Mouse (Mus musculus): Measurements from ENCODE around the gene Cops6. TPM values are rescaled to one million over a fixed set of nuclear protein-coding genes. Genes with fewer than 3 reads are reported as not detected.

The Cops6 gene
- polyA plus RNA-seq, 3 experiments from 2014 or later, result 199 to 212 (median 207) TPM

- peak; percentile 89 for ATAC-seq
Observed at GRCm38 (mm10) chr5:138187661-138188306, 26.9 kb downstream of the Cops6 start.

GRCm38 (mm10) chr5:138193771-138194727 lies 33.2 kb downstream of the Cops6 start, which contains the start of gene Mblac1:
Gene Mblac1, plus strand, starts transcription at chr5:138194314.
- peak; percentile 66 for ATAC-seq

- ATAC-seq, result peak; percentile 39
Observed at GRCm38 (mm10) chr5:138194755-138195345, 34.0 kb downstream of the Cops6 start.

- ATAC-seq, result no peak
Observed at GRCm38 (mm10) chr5:138195463-138195862, 34.6 kb downstream of the Cops6 start.

GRCm38 (mm10) chr5:138199576-138199975 lies 38.7 kb downstream of the Cops6 start:
- no peak for ATAC-seq

GRCm38 (mm10) chr5:138202086-138202485 lies 41.2 kb downstream of the Cops6 start:
- ATAC-seq, result no peak

GRCm38 (mm10) chr5:138207253-138207652 lies 46.4 kb downstream of the Cops6 start:
- no peak for ATAC-seq

- ATAC-seq, result no peak
Observed at GRCm38 (mm10) chr5:138207873-138208272, 47.0 kb downstream of the Cops6 start.

Other genes with a start within 250 kb of the Cops6 start
- not detected for gene Cyp3a13, start 239.5 kb upstream of the Cops6 start, polyA plus RNA-seq (2017; shearing (Covaris generic))
- not detected for gene Gjc3, start 198.0 kb upstream of the Cops6 start, polyA plus RNA-seq (2017; shearing (Covaris generic))
- not detected for gene Azgp1, start 179.6 kb upstream of the Cops6 start, polyA plus RNA-seq (2017; shearing (Covaris generic))
- gene Smok3a, start 139.8 kb upstream of the Cops6 start, polyA plus RNA-seq (2017; shearing (Covaris generic)), result not detected
- gene Smok3b, start 139.6 kb upstream of the Cops6 start, polyA plus RNA-seq (2017; shearing (Covaris generic)), result not detected
- gene Smok3c, start 107.9 kb upstream of the Cops6 start, polyA plus RNA-seq (2017; shearing (Covaris generic)), result not detected
- gene Zkscan1, start 76.0 kb upstream of the Cops6 start, polyA plus RNA-seq (2017; shearing (Covaris generic)), result 10 to 100 TPM in 2 of 3 experiments, 1 to 10 TPM in 1; 9.7 to 11.1 (median 11.0) TPM
- gene Zscan21, start 44.2 kb upstream of the Cops6 start, polyA plus RNA-seq (2017; shearing (Covaris generic)), result 10 to 100 TPM; 18.6 to 21.0 (median 19.1) TPM
- 10 to 100 TPM in 1 of 3 experiments, 1 to 10 TPM in 2; 9.5 to 17.9 (median 9.8) TPM for gene Zfp113, start 5.3 kb upstream of the Cops6 start, polyA plus RNA-seq (2017; shearing (Covaris generic))
- gene Ap4m1, start 10.9 kb downstream of the Cops6 start, polyA plus RNA-seq (2017; shearing (Covaris generic)), result 1 to 10 TPM; 4.9 to 7.5 (median 7.4) TPM
- gene Mcm7, start 11.4 kb downstream of the Cops6 start, polyA plus RNA-seq (2017; shearing (Covaris generic)), result 10 to 100 TPM; 47.6 to 94.8 (median 56.4) TPM
- gene Taf6, start 26.4 kb downstream of the Cops6 start, polyA plus RNA-seq (2017; shearing (Covaris generic)), result 10 to 100 TPM; 56.3 to 64.3 (median 58.1) TPM
- gene Cnpy4, start 26.4 kb downstream of the Cops6 start, polyA plus RNA-seq (2017; shearing (Covaris generic)), result 10 to 100 TPM; 49.4 to 55.0 (median 54.5) TPM
- under 1 TPM in 1 of 3 experiments, not detected in 2; 0.55 TPM for gene Mblac1, start 33.2 kb downstream of the Cops6 start, polyA plus RNA-seq (2017; shearing (Covaris generic))
- under 1 TPM in 1 of 3 experiments, not detected in 2; 0.31 TPM for gene Nxpe5, start 64.8 kb downstream of the Cops6 start, polyA plus RNA-seq (2017; shearing (Covaris generic))
- 100 to 1,000 TPM; 113 to 131 (median 127) TPM for gene Lamtor4, start 94.4 kb downstream of the Cops6 start, polyA plus RNA-seq (2017; shearing (Covaris generic))
- gene BC037034, start 103.0 kb downstream of the Cops6 start, polyA plus RNA-seq (2017; shearing (Covaris generic)), result 1 to 10 TPM; 4.1 to 7.4 (median 5.8) TPM
- under 1 TPM in 2 of 3 experiments, not detected in 1; 0.55 to 0.61 TPM for gene Gal3st4, start 111.8 kb downstream of the Cops6 start, polyA plus RNA-seq (2017; shearing (Covaris generic))
- gene Gm43720, start 118.9 kb downstream of the Cops6 start, polyA plus RNA-seq (2017; shearing (Covaris generic)), result under 1 TPM in 1 of 3 experiments, not detected in 2; 0.16 TPM
- gene Gpc2, start 118.9 kb downstream of the Cops6 start, polyA plus RNA-seq (2017; shearing (Covaris generic)), result under 1 TPM in 2 of 3 experiments, not detected in 1; 0.14 to 0.35 TPM
- gene Stag3, start 119.2 kb downstream of the Cops6 start, polyA plus RNA-seq (2017; shearing (Covaris generic)), result not detected
- gene Pvrig, start 180.9 kb downstream of the Cops6 start, polyA plus RNA-seq (2017; shearing (Covaris generic)), result 10 to 100 TPM; 10.6 to 25.4 (median 13.9) TPM